Mouse (Mus musculus): ENCODE measurements around the gene Kat2b.
"Not testable (repeated sequence)": the region's sequence is repeated elsewhere in the genome, so short reads cannot be mapped to it uniquely, and the experiment has no call there.

Kat2b gene

DNA sequence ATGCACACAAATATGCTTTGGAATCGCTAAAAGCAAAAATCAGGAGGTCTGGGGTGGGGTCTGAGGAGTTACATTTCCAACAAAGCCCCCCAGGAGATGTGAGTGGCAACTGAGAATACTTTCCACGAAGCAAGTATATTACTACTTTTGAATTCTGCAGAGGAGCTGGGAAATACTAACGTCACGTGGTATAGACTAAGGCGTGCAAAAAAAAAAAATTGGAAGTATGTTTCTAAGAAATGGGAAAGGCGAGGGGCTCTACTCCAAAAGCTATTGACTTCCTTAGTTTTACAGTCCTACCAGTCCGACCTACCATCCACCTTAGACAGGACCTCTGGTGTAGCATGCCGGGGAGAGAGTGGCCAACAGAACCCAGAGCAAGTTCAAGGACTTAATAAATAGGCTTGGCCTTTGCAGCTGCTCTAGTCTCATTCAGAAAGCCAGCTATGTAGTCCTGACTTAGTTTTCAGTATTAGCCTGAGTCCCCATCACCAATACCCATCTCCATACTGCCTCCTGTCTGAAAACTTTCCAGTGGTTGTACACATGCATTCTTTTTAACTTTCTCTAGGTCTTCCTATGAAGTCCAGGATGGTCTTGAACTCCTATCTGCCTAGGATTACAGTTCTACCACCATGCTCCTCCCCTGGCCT lies 2.2 kb downstream of the Kat2b start:
- DNase-seq (ENCODE audit: extremely low read depth, insufficient read length, low spot score), result no peak

DNA sequence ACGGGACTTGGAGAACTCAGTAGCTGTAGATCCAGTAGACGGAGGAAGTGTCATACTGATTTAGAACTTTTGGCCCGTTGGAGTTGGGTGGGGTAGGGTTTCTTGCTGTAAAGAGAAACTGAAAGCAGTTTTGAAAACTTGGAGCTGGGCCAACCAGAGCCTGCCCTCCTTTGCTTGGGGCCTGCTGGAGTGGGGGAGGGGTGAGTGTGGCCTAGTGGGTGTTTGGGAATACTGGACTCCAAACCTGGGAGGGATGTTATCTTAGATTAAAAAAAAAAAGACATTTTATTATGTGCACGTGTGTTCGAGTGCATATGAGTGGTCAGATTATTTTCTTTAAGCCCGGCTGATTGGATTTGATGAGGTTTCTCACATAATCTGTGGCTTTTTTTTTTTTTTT lies 3.2 kb downstream of the Kat2b start:
- DNase-seq (ENCODE audit: extremely low read depth, insufficient read length, low spot score), result peak; percentile 52

DNA sequence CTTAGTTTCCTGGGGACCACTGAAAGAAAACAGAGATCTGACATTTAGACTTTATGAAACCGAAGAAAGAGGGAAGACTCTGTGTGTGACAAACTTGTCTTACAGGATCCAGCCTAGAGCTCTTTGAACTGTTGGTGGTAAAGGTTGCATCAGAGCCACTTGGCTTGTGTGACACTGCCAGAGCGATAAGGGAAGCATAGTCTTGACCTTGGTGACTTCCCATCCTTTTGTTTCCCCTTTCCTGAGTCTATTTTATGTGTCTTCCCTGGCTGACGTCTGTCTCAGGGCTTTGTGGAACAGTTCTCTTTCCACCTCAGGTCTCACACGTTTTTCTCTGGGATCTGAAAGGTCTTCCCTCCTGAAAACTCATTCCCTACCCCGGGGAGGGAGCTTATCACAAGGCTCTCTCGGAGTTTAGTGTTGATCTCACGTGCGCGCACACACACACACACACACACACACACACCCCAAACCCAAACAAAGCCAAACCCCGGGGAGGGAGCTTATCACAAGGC lies 3.8 kb downstream of the Kat2b start:
- no peak for DNase-seq (ENCODE audit: extremely low read depth, insufficient read length, low spot score)

DNA sequence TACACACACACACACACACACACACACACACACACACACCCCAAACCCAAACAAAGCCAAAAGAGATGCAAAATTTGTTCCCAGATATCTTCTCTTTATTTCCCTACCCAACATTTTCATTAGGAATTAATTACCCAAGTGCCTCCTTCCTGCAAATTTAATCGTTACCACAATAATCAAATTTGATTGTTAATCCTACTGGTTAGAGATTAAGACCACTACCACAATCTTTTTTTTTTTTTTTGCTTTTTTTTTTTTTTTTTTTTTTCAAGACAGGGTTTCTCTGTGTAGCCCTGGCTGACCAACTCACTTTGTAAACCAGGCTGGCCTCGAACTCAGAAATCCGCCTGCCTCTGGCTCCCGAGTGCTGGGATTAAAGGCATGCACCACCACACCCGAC lies 4.3 kb downstream of the Kat2b start:
- not testable (repeated sequence) for DNase-seq (ENCODE audit: extremely low read depth, insufficient read length, low spot score)

DNA sequence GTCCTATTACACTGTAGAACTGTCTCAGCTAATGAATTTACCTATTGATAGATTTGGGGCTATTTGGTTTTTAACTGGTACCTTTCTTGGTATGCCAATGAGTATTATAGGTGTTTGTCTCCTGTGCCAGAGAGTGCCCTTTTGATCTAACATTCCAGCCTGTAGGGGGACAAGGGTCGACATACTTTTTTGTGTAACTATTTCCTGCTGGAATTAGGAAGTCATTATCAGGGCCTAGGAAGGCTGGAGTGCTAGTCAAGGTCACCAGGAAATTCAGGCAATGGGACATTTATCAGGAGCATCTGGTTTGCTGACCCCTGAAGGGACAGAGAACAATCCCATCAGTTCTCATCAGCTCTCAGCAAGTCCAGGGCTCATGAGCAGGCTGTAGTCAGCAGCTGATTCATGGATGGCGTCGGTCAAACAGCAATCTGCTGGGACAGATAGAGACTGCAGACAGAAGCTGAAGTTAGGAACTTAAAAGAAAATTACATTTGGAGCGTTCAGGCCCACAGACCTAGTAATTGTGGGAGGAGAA lies 6.4 kb downstream of the Kat2b start:
- DNase-seq (ENCODE audit: extremely low read depth, insufficient read length, low spot score), result no peak

DNA sequence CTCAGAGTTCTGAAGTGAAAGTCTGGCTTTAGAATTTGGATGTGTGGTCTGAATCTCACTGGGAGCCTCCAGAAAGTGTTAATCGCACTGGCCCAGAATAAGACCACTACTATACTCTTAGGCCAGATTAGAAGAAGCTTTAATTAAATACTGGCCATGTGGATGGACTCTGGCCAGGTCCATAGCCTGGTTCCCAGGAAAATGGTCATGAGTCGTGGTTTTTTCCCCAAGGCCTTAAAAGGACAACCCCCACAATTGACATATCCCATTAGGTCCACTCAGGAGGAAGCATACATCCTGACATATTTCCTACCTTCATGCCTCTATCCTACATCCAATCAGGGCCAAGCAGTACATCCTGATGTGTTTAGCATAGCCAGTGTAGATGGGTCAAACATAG lies 10.5 kb downstream of the Kat2b start:
- no peak for DNase-seq (ENCODE audit: extremely low read depth, insufficient read length, low spot score)

DNA sequence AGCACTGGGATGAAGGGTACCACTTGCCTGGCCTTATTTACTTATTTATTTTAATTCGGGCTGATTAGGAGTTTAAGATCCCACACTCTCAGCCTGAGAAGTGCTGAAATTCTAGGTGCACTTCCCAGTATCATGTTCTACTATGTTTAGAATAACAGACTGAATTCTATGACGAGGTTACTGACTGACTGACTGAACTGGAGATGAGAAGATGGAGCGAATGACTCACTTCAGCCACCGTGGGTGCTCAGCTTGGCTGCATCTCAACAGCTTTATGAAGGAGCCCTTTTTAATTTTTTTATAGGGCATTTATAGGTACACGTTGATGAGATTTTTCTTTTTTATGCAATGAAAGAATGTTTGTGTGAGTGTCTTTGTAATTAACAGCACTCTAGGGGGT lies 11.1 kb downstream of the Kat2b start:
- DNase-seq (ENCODE audit: extremely low read depth, insufficient read length, low spot score), result peak; percentile 35

DNA sequence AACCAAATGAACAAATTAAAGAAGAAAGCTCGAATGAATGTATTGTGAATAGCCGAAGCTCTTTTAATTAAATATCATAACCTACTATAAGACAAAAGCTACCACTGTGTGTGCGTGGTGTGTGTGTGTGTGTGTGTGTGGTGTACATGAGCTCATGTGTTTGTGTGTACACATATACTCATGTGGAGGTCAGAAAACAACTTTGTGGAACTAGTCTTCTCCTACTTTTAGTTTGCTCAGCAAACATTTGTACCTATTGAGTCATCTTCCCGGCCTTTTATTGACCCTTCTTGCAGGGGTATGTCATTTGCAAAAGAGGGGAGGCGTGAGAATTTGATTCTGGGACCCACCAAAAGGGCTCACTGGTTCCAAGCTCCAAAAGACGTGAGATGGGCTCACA lies 11.6 kb downstream of the Kat2b start:
- DNase-seq (ENCODE audit: extremely low read depth, insufficient read length, low spot score), result no peak

DNA sequence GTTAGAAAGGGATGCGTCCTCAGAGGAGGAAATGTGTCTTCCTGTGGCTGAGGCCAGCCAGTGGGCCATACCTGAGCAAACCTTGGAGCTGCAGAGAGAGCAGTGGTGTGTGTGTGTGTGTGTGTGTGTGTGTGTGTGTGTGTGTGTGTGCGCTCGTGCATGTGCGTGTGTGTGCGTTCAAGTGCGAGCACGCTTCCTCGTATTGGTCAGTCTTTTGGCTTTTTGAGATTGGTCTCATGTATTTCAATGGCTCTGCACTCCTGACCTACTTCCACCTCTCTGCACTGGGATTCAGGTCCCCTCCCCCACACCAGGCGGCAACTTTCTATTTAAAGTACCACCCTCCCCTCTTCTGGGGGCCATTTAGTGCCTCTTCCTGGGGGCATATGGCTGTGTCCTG lies 12.1 kb downstream of the Kat2b start:
- DNase-seq (ENCODE audit: extremely low read depth, insufficient read length, low spot score), result no peak

DNA sequence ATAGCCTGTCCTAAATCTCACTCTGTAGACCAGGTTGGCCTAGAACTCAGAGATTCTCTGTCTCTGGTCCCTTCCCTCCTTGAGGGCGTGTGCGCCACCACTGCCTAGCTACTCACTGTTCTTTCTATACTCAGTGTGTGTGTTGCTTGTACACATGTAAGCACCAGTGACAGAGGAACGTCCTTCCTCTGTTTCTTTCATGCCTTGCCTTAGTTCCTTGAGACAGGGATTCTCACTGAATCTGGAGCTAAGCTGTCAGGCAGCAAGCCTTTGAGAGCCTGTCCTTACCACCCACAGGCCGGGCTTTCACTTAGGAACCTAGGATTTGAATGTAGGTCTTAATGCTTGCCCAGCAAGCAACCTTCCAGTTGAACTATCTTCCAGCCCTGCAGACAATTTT lies 13.0 kb downstream of the Kat2b start:
- DNase-seq (ENCODE audit: extremely low read depth, insufficient read length, low spot score), result no peak

DNA sequence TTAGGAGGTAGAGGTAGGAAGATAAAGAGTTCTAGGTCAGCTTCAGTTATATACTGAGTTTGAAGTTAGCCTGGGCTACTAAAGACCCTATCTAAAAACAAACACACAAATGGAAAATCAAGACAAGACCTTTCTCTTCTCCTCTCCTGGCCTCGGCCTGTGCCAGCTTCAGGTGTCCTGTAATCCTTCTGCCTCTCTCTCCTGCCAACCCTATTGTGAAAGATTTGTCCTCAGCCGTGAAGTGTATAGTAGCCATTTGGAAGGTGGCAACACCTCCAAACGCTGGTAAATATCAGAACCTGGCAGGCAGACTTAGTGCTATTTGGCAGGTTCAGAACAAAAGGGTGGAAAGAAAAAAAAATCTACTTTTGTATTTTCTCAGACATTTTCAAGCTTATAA lies 13.6 kb downstream of the Kat2b start:
- no peak for DNase-seq (ENCODE audit: extremely low read depth, insufficient read length, low spot score)

DNA sequence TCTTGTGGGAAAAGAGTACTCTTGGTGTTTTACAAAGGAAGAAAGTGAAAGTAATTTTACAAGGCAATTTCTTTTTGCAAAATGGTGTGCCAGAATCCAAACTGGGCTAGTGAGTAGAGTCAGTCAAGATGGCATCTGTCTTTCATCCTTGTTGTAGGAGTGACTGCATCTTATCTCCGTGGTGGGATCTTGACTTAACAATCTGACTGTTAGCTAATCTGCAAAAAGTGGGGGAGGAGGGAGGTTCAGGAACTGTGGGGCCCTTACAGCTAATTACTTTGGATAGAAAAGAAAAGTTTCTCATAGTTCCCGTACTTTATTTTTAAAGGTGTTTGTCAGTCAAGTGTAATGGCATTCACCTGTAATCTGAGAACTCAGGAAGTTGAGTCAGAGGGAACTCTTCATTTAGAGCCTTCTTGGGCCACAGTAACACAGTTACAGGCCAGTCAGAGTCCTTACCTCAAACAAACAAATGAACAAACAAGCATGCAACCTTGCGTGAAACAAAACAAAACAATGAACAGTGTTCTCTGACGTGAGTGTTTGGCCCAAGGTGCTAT lies 15.4 kb downstream of the Kat2b start:
- DNase-seq (ENCODE audit: extremely low read depth, insufficient read length, low spot score), result no peak

DNA sequence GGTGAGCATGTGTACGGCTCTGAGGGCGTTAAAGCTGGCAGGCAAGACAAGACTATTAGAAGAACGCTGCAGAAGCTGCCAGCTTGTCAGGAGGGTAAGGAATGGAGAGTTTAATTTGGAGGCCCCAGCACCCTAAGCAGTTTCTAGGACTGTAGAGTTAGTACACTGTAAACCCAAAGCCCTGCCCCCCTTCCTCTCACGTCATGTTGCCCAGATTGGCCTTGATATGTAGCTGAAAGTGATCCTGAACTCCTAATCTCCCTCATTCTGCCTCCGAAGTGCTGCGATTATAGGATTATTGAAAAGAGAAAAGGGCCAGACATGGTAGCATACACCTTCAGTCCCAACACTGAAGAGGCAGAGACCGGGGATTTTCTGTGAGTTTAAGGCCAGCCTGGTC lies 16.1 kb downstream of the Kat2b start:
- DNase-seq (ENCODE audit: extremely low read depth, insufficient read length, low spot score), result no peak

DNA sequence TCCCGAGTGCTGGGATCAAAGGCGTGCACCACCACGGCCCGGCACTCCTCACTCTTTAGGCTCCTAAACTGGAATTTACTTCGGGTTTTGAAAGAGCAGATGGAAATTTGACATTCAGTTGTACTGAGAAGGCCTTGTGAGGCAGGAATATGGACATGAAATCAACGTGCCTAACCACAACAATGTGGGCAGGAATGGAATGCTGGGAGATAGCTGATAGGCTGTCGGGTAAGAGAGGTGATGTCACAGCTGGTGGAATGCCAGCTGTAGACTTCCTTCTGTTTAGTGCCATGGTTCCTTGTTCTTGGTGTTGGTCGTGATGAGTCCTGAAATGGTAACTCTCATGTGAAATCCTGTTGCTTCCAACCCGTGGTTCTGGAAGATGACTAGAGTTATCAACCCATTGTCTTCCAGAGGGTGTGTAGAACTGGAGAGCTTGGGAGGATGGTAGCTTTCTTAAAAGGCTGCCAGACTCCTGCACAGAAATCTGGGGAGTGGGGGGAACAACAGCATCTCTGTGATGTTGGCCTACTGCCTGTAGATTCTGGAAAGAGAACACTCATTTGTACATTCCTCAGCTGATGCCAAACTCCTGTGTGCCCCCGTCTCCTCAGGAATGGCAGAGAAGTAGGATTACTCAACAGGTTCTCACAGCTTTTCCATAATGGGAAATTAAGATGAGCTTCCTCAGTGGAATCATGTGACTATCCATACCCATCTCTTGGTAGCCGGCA lies 17.4 kb downstream of the Kat2b start:
- DNase-seq (ENCODE audit: extremely low read depth, insufficient read length, low spot score), result peak; percentile 49

DNA sequence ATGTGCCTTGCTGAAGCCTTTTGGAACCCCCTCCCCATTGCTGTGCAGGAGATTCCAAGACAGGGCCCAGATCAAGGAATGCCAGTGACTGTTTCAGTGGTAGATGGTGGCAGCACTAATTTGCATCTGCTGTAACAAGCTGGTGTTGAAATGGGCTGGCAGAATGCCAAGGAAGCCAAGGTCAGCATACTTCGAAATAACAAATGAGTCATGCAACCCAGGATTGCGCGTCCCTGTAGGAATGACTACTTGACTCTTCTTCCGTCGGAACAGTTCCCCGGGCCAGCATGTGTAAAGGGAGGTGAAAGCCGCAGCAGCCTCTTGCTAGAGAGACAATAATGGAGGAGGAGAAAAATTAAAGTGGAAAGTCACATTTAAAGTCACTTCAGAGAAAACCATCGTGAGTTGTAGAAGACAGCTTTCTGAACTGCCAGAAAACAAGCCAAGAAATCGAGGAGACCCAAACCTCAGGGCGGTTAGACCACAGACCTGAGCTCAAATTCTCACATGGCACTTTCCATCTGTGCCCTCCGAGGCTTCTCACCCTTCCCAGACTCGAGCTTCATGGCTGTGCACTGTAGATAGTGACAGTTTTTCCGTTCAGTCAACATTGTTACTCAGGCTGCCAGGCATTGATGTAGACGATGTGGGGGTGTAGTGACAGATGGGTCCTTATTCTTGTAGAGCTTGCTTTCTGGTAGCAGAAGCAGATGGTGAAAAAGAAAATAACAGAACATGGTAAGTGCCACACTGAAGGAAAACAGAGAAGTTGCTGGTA lies 20.6 kb downstream of the Kat2b start:
- peak; percentile 71 for DNase-seq (ENCODE audit: extremely low read depth, insufficient read length, low spot score)

DNA sequence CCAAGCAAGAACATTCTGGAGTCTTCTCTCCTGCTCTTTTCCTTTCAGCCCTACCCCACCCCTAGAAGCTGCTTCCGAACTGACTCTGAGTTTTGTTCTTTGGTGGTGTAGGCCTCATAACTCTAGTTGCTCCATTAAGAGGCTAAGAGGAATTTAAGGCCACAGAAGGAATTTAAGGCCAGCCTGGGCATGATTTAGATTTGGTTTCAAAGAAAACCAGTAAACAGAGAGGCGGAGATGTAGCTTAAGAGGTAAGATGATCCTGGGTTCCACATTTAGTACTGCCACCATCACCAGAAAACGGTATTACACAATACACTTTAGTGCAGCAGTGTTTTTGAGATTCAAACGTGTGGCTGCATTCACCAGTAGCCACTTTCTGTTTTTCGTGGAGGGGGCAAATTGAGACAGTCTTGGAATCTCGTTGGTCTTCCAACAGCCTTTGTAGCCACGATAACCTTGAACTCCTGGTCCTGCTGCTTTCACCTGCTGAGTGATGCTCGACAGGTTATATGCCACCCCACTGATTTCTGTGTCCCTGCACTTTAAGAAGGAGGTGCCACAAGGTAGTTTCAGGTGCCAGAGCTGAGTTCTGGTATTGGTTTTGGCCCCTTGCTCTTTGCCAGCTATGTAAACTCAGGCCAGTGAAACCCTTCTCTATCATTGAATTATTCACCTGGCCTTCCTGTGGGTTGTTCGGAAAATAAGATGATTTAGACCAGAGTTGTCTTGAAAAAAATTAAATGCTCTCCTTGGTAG lies 21.6 kb downstream of the Kat2b start:
- DNase-seq (ENCODE audit: extremely low read depth, insufficient read length, low spot score), result no peak

DNA sequence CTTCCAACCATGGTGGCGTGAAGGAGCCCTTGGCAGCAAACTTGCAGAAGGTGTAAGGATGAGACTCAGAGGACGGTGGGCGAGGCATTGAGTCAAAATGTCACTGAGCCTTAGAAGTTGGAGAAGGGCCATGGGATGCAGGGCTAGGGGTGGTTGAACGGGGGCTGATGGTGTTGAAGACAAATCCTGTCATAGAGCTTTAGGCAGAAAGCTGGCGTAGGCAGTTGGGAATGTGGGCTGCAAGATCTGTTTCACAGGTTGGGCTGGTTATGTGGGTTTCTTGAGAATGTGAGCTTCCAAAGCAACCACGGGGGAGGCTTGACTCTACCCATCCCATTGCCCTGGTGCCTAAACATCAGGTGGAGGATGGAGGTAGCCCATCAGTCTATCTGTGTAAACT lies 23.4 kb downstream of the Kat2b start:
- DNase-seq (ENCODE audit: extremely low read depth, insufficient read length, low spot score), result no peak

DNA sequence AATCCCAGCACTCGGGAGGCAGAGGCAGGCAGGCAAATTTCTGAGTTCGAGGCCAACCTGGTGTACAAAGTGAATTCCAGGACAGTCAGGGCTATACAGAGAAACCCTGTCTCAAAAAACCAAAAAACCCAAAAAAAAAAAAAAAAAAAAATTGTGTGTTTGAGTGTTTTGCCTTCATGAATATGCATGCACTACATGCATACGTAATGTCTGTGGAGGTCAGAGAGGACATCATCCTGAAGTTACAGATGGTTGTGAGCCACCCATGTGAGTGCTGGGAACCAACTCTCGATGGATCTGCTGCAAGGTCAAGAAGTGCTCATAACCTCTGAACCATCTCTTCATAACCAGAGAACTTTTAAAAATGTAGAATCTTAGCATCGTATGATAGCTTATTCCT lies 25.2 kb downstream of the Kat2b start:
- no peak for DNase-seq (ENCODE audit: extremely low read depth, insufficient read length, low spot score)

DNA sequence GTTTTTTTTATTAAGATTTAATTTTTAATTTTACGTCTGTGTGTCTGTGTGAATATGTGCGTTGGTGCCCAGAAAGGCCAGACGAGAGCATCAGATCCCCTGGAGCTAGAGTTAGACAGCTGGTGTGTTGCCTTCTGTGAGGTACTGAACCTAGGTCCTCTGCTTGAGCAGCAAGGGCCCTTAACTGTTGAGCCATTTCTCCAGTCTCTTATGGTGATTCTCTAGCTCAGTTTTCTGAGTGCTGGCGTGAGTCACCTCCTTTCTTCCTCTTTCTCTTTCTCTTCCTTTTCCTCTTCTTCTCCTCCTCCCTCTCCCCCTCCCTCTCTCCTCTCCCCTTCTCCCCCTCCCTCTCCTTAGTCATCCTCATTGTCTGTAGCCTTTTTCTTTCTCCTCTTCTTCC lies 27.9 kb downstream of the Kat2b start:
- DNase-seq (ENCODE audit: extremely low read depth, insufficient read length, low spot score), result no peak

DNA sequence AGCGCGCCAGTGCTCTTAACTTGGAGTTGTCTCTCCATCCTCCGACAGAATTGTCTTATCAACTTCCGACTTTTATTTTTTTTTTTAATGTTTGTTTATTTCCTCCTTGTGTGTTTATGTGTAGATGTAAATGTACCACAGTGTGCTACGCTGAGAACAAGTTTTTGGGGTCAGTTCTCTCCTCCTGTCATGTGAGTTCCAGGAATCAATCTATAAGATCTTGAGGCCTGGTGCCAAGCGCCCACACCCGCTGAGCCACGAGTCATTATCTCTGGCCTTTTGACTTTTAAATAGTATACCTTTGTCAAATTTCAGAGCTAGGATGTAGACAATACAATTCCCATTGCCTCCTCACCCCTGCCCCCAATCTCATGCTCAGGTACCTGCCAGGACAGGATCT lies 28.9 kb downstream of the Kat2b start:
- DNase-seq (ENCODE audit: extremely low read depth, insufficient read length, low spot score), result no peak
